Mouse (Mus musculus): ENCODE data around the gene Hcn4. TPM values are rescaled to one million over a fixed set of nuclear protein-coding genes. Genes with fewer than 3 reads are reported as not detected.

Gene Hcn4
- polyA plus RNA-seq, 1 experiment from 2014 or later, result 3.0 TPM

GRCm38 (mm10) chr9:58817676-58818075 is 5.5 kb upstream of the Hcn4 start:
- ATAC-seq (ENCODE audit: low FRiP score, low read depth), result no peak
- H3K9ac ChIP-seq, result no peak overlapping the region
- no peak overlapping the region for H3K27ac ChIP-seq
- H3K9me3 ChIP-seq, result no peaks in the 10 kb centered on the region
- no peak overlapping the region for H3K4me3 ChIP-seq
- WGBS, result 56% methylated on average over 3 of the region's 3 CpGs
- H3K36me3 ChIP-seq, result no peaks in the 10 kb centered on the region
- H3K27me3 ChIP-seq (replicated peaks), result peaks cover 30% of the 10 kb centered on the region
- H3K4me2 ChIP-seq (replicated peaks), result no peak overlapping the region
- H3K4me1 ChIP-seq, result no peaks in the 10 kb centered on the region; the same call in 1 of the 2 replicates

- Histone ChIP-seq H3K27ac (peak overlapping the region; percentile 83), H3K4me2 (replicated peaks) (peak overlapping the region; percentile 96), H3K9ac (peak overlapping the region; percentile 79), H3K27me3 (replicated peaks) (peaks cover 64% of the 10 kb centered on the region), H3K4me3 (peak overlapping the region; percentile 77), H3K36me3 (no peaks in the 10 kb centered on the region), H3K9me3 (no peaks in the 10 kb centered on the region), H3K4me1 (peaks cover 30% of the 10 kb centered on the region)
- under 1% methylated on average over 62 of the region's 62 CpGs for WGBS
- peak; percentile 89 for ATAC-seq (ENCODE audit: low FRiP score, low read depth)
These were observed 651 bp upstream of the Hcn4 start for GRCm38 (mm10) chr9:58822431-58823091.

GRCm38 (mm10) chr9:58823918-58824215 is 655 bp downstream of the Hcn4 start:
- Histone ChIP-seq H3K27ac (0 out of 2 replicates have a peak overlapping the region, but pooled peaks have one; percentile 83), H3K4me1 (peaks cover 35% of the 10 kb centered on the region), H3K9me3 (no peaks in the 10 kb centered on the region), H3K36me3 (no peaks in the 10 kb centered on the region), H3K9ac (peak overlapping the region; percentile 79), H3K4me2 (replicated peaks) (peak overlapping the region; percentile 96), H3K4me3 (peak overlapping the region; percentile 77), H3K27me3 (replicated peaks) (peaks cover 61% of the 10 kb centered on the region)
- WGBS, result under 1% methylated on average over 33 of the region's 35 CpGs
- no peak for ATAC-seq (ENCODE audit: low FRiP score, low read depth)

DNA sequence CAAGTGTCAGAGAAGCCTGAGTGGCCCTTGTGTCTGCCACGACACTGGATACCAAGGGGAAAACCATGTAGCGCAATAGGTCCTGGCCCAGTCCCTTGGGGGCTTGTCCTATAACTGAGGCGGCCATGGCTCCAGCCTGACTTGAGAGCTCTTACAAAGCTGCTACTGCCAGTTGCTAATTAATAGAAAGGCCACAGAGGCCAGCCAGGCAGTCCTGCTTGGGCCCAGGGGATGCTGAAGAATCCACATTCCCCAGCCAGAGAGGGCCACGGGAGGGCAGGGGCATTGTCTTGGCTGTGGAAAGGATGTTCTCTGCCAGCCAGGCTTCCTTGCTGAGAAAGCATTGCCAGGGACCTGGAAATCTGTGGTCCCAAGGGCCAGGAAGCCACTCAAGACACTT is 6.4 kb downstream of the Hcn4 start:
- WGBS, result 53% methylated on average over 4 of the region's 4 CpGs
- H3K9me3 ChIP-seq, result no peaks in the 10 kb centered on the region
- H3K27ac ChIP-seq, result no peak overlapping the region
- H3K4me2 ChIP-seq (replicated peaks), result no peak overlapping the region
- H3K4me3 ChIP-seq, result no peak overlapping the region
- H3K27me3 ChIP-seq (replicated peaks), result peaks cover 19% of the 10 kb centered on the region
- ATAC-seq (ENCODE audit: low FRiP score, low read depth), result no peak
- no peak overlapping the region for H3K9ac ChIP-seq
- peaks cover 28% of the 10 kb centered on the region for H3K4me1 ChIP-seq
- no peaks in the 10 kb centered on the region for H3K36me3 ChIP-seq

DNA sequence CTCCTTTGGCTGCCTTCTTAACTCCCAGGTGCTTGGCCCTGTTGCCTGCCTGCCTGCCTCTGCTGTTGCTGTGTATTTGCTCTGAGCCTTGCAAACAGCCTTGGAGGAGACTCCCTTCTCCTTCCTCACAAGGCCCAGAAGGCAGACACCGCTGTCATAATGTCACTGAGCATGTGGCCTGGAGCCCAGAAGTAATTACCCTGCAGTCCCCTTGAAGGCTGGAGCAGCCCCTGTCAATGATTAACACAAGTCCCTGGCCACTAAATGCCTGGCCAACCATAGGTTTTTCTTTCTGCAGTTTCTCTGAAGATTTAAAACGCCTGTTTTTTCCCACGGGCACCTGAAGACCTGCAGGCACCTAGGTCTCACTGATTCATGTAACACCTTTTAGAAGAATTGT is 9.7 kb downstream of the Hcn4 start:
- Histone ChIP-seq H3K9ac (no peak overlapping the region), H3K9me3 (no peaks in the 10 kb centered on the region), H3K36me3 (no peaks in the 10 kb centered on the region), H3K27ac (no peak overlapping the region), H3K27me3 (replicated peaks) (no peaks in the 10 kb centered on the region), H3K4me2 (replicated peaks) (no peak overlapping the region), H3K4me3 (no peak overlapping the region), H3K4me1 (peaks cover 12% of the 10 kb centered on the region)
- ATAC-seq (ENCODE audit: low FRiP score, low read depth), result no peak
- 40% methylated on average over 3 of the region's 3 CpGs for WGBS

- Histone ChIP-seq H3K9ac (no peak overlapping the region), H3K27ac (no peak overlapping the region), H3K4me1 (no peaks in the 10 kb centered on the region), H3K4me2 (replicated peaks) (no peak overlapping the region), H3K4me3 (no peak overlapping the region), H3K27me3 (replicated peaks) (0 out of 2 replicates have a peak, but pooled peaks cover 4% of the 10 kb centered on the region), H3K36me3 (no peaks in the 10 kb centered on the region), H3K9me3 (no peaks in the 10 kb centered on the region)
- WGBS, result 79% methylated on average over 5 of the region's 5 CpGs
- ATAC-seq (ENCODE audit: low FRiP score, low read depth), result no peak
These were observed 14.0 kb downstream of the Hcn4 start for GRCm38 (mm10) chr9:58837174-58837573.

GRCm38 (mm10) chr9:58838504-58838903 is 15.3 kb downstream of the Hcn4 start:
- no peak overlapping the region for H3K9ac ChIP-seq
- ATAC-seq (ENCODE audit: low FRiP score, low read depth), result no peak
- H3K4me2 ChIP-seq (replicated peaks), result no peak overlapping the region
- no peaks in the 10 kb centered on the region for H3K4me1 ChIP-seq
- no peak overlapping the region for H3K27ac ChIP-seq
- WGBS, result 88% methylated on average over 5 of the region's 5 CpGs
- no peak overlapping the region for H3K4me3 ChIP-seq
- H3K27me3 ChIP-seq (replicated peaks), result 0 out of 2 replicates have a peak, but pooled peaks cover 4% of the 10 kb centered on the region
- no peaks in the 10 kb centered on the region for H3K36me3 ChIP-seq
- H3K9me3 ChIP-seq, result no peaks in the 10 kb centered on the region

- Histone ChIP-seq H3K4me1 (no peaks in the 10 kb centered on the region), H3K9me3 (no peaks in the 10 kb centered on the region), H3K27me3 (replicated peaks) (peaks cover 7% of the 10 kb centered on the region; the same call in 1 of the 2 replicates), H3K4me3 (no peak overlapping the region), H3K9ac (no peak overlapping the region), H3K27ac (no peak overlapping the region), H3K36me3 (peaks cover 4% of the 10 kb centered on the region; the same call in 1 of the 2 replicates), H3K4me2 (replicated peaks) (no peak overlapping the region)
- no peak for ATAC-seq (ENCODE audit: low FRiP score, low read depth)
- 32% methylated on average over 6 of the region's 6 CpGs for WGBS
These were observed 18.4 kb downstream of the Hcn4 start for GRCm38 (mm10) chr9:58841655-58842054.

DNA sequence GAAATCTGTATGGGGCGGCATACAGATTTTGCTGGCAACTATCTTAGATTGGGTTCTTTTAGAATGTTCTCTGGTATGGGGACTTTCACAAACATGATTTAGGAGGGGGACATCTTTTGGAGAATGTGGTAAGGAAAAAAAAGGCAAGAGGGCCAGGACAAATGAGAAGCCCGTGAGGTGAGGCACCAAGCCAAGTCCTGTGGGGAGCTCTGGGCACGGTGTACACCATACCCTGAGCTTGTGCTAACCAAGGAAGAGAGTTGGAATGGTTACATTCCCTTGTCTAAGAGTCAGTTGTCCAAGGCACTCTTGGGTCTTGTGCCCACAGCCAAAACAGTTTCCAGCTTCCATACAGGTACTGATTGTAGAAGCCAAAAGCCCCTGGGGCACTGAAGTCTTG is 21.4 kb downstream of the Hcn4 start:
- Histone ChIP-seq H3K36me3 (peaks cover 4% of the 10 kb centered on the region; the same call in 1 of the 2 replicates), H3K27me3 (replicated peaks) (peaks cover 9% of the 10 kb centered on the region; the same call in 1 of the 2 replicates), H3K27ac (no peak overlapping the region), H3K9me3 (no peaks in the 10 kb centered on the region), H3K9ac (no peak overlapping the region), H3K4me1 (peaks cover 6% of the 10 kb centered on the region; the same call in 1 of the 2 replicates), H3K4me3 (no peak overlapping the region), H3K4me2 (replicated peaks) (no peak overlapping the region)
- no peak for ATAC-seq (ENCODE audit: low FRiP score, low read depth)
- 91% methylated on average over 3 of the region's 3 CpGs for WGBS

- H3K4me1 ChIP-seq, result peaks cover 21% of the 10 kb centered on the region
- no peak for ATAC-seq (ENCODE audit: low FRiP score, low read depth)
- peaks cover 4% of the 10 kb centered on the region; the same call in 1 of the 2 replicates for H3K36me3 ChIP-seq
- H3K27me3 ChIP-seq (replicated peaks), result peaks cover 5% of the 10 kb centered on the region; the same call in 1 of the 2 replicates
- H3K27ac ChIP-seq, result no peak overlapping the region
- WGBS, result 67% methylated on average over 3 of the region's 3 CpGs
- H3K9me3 ChIP-seq, result no peaks in the 10 kb centered on the region
- no peak overlapping the region for H3K4me3 ChIP-seq
- H3K9ac ChIP-seq, result no peak overlapping the region
- H3K4me2 ChIP-seq (replicated peaks), result no peak overlapping the region
These were observed 23.8 kb downstream of the Hcn4 start for GRCm38 (mm10) chr9:58847008-58847407.

DNA sequence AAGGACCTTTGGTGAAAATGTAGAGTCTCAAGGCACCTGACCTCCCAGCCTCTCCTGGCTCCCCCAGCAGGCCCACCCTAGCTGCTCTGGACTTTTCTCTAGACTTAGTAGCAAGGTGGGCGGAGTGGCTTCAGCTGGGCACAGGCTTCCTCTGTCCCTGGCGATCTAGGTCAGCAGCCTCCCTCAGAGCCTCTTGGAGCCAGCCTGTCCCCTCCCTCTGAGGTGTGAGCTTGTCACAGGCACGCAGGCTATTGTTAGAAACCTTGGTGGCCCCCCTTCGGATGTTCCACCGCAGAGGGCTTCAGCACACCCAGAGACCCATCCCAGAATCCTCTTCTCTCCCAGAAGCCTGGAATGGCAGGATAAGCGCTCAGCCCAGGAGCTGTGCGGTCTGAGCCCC is 24.5 kb downstream of the Hcn4 start:
- no peak overlapping the region for H3K9ac ChIP-seq
- H3K4me2 ChIP-seq (replicated peaks), result no peak overlapping the region
- 78% methylated on average over 7 of the region's 7 CpGs for WGBS
- no peak overlapping the region for H3K27ac ChIP-seq
- H3K4me3 ChIP-seq, result no peak overlapping the region
- peaks cover 4% of the 10 kb centered on the region; the same call in 1 of the 2 replicates for H3K36me3 ChIP-seq
- H3K9me3 ChIP-seq, result no peaks in the 10 kb centered on the region
- peaks cover 21% of the 10 kb centered on the region for H3K4me1 ChIP-seq
- no peak for ATAC-seq (ENCODE audit: low FRiP score, low read depth)
- H3K27me3 ChIP-seq (replicated peaks), result peaks cover 5% of the 10 kb centered on the region; the same call in 1 of the 2 replicates

DNA sequence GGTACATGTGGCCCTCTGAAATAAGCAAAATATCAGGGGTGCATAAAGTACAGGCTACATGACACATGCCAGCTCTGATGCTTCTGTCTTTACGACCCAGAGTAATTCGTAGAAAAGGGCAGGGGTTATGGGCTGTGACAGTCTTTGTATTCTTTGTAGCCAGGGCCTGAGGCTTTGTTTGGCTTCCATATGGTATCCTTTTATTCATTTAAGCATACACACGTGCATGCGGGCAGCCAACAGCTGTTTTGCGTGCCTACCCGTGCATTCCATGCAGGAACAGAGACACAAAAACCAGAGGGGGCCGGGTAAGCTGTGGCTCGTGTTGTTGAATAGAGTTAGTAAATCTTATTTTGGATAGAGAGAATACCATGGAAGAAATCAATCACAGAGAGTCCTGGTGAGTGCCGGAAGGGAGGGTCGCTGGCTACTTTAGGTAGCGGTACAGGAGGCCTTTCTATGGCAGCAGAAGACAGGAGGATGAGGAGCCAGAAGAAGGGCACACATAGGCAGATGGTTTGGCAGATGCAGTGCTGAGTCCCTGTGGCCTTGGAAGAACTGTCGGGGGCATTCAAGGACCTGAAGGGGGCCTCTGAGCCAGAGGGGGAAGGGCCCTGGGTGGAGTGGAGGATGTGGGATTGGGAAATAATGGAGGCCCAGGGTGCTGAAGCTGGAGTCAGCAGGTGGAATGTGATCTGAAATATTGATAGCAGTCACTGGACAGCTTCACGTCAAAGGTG is 26.5 kb downstream of the Hcn4 start:
- Histone ChIP-seq H3K27me3 (replicated peaks) (0 out of 2 replicates have a peak, but pooled peaks cover 5% of the 10 kb centered on the region), H3K27ac (no peak overlapping the region), H3K4me1 (peaks cover 29% of the 10 kb centered on the region), H3K9ac (0 out of 2 replicates have a peak overlapping the region, but pooled peaks have one; percentile 14), H3K4me3 (no peak overlapping the region), H3K9me3 (no peaks in the 10 kb centered on the region), H3K4me2 (replicated peaks) (no peak overlapping the region), H3K36me3 (no peaks in the 10 kb centered on the region)
- 21% methylated on average over 13 of the region's 13 CpGs for WGBS
- ATAC-seq (ENCODE audit: low FRiP score, low read depth), result peak; percentile 51

Measured in neural tube, embryonic 12.5 days (tissue).